Mouse (Mus musculus): ENCODE results near the gene Hist1h2bk.

DNA sequence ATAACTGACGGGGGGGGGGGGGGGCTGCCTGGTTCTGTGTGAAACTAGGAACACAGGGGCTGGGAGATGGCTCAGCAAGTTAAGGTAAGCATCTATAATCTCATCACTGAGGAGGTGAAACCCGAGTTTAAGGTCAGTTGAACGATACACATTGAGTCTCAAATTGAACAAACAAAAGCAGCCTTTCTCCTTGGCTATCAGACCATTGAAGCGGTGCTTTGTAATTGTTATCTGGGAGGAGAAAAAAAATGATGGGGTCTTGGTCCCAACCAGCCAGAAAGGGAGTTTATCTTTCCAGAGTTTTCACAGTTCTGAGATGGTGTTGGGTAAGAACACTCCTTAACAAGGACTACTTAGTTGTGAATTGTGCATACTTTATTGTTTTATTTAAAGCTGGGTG is 37.8 kb upstream of the Hist1h2bk start:
- TF ChIP-seq CTCF (IDR thresholded peaks at IDR 0.05) (no peak), POLR2A (IDR thresholded peaks at IDR 0.05; ENCODE audit: insufficient read depth, low read depth, low read length) (no peak)

All from heart, adult 2 months (tissue).